15 mouse cellular contexts compared by ENCODE assay signal in genomic region chr9:62722716-62723115, GRCm38 (mm10). TPM values are rescaled to one million over a fixed set of nuclear protein-coding genes. Genes with fewer than 3 reads are reported as not detected.
DNase-seq lines count a peak whose midpoint lies in the region; ATAC-seq and TF ChIP-seq lines count a peak whose summit lies in the region.
"Had no signal": no experiment of that assay in that cellular context is flagged by ENCODE, and none has a peak within 500 bp of the region (broad histone marks: within the 10 kb centered on the region; RNA-seq: fewer than 3 reads in every experiment).

No protein-coding gene starts in this region.

- ATAC-seq in midbrain, embryonic 11.5 days (ENCODE audit: low FRiP score): no peak
- ATAC-seq: intestine, embryonic 15.5 days had no signal

- TF ChIP-seq CTCF in cerebellum, adult 2 months (IDR thresholded peaks at IDR 0.05; ENCODE audit: borderline replicate concordance, insufficient read depth, low read depth, low read length): no peak

- TF ChIP-seq POLR2A in cerebellum, adult 2 months (IDR thresholded peaks at IDR 0.05; ENCODE audit: borderline replicate concordance, insufficient read depth, low read length): no peak

- 47% methylated on average over 6 of the region's 6 CpGs for WGBS in cerebellum, adult 2 months
- whole genome bisulfite sequencing in midbrain, embryonic 11.5 days: 77% methylated on average over 6 of the region's 6 CpGs
- WGBS in midbrain, embryonic 10.5 days: 81% methylated on average over 6 of the region's 6 CpGs

- no peak overlapping the region for H3K4me2 ChIP-seq in midbrain, embryonic 11.5 days
- H3K4me2 ChIP-seq: intestine, embryonic 15.5 days; stomach, embryonic 15.5 days had no signal

- no peak overlapping the region for H3K27ac ChIP-seq in cerebellum, adult 2 months (ENCODE audit: insufficient read depth, low read length)
- no peak overlapping the region for H3K27ac ChIP-seq in midbrain, embryonic 11.5 days (ENCODE audit: low read depth, low read length)
- no peak overlapping the region; the same call in 1 of the 2 replicates for H3K27ac ChIP-seq in midbrain, embryonic 10.5 days (replicated peaks)
- H3K27ac ChIP-seq: gastrocnemius, adult 2 months; intestine, embryonic 15.5 days; stomach, embryonic 15.5 days had no signal

- no peak overlapping the region for H3K9ac ChIP-seq in midbrain, embryonic 11.5 days (ENCODE audit: low read length)
- H3K9ac ChIP-seq: intestine, embryonic 15.5 days; stomach, embryonic 15.5 days had no signal

- no peaks in the 10 kb centered on the region for H3K36me3 ChIP-seq in midbrain, embryonic 11.5 days (ENCODE audit: control insufficient read depth, insufficient read depth, low read length)
- H3K36me3 ChIP-seq in midbrain, embryonic 10.5 days: no peaks in the 10 kb centered on the region
- H3K36me3 ChIP-seq: intestine, embryonic 15.5 days; stomach, embryonic 15.5 days had no signal

- no peaks in the 10 kb centered on the region for H3K27me3 ChIP-seq in cerebellum, adult 2 months (ENCODE audit: control insufficient read depth, insufficient read depth, low read length)
- H3K27me3 ChIP-seq in midbrain, embryonic 11.5 days (ENCODE audit: control insufficient read depth, insufficient read depth, low read length): no peaks in the 10 kb centered on the region; the same call in 1 of the 2 replicates
- no peaks in the 10 kb centered on the region for H3K27me3 ChIP-seq in midbrain, embryonic 10.5 days (ENCODE audit: low read depth, poor library complexity, severe bottlenecking)
- H3K27me3 ChIP-seq: intestine, embryonic 15.5 days; stomach, embryonic 15.5 days had no signal

- peak; percentile 49 to 68 for DNase-seq in cerebellum, postnatal 10 days
- DNase-seq in cerebellum, adult 2 months: no peak
- peak; percentile 77 for DNase-seq in midbrain, embryonic 11.5 days (ENCODE audit: low spot score, missing footprints)
- DNase-seq in midbrain, embryonic 10.5 days (ENCODE audit: low spot score): no peak
- DNase-seq in left cerebral cortex, adult 9 months (ENCODE audit: low spot score in 2 of 2): peak; percentile 52 to 73
- peak; percentile 50 for DNase-seq in right cerebral cortex, postnatal 25 days
- DNase-seq in layer of hippocampus, postnatal 14 days (ENCODE audit: low spot score in 2 of 2): no peak
- no peak for DNase-seq in spleen, postnatal 14 days (ENCODE audit: low spot score in 2 of 2)
- DNase-seq: cerebellum, adult 8-10 months; gastrocnemius, adult 2 months; kidney, postnatal 25 days; liver; retina, postnatal 1 day had no signal

- H3K9me3 ChIP-seq in midbrain, embryonic 11.5 days (ENCODE audit: control insufficient read depth, low read length): no peaks in the 10 kb centered on the region
- no peaks in the 10 kb centered on the region for H3K9me3 ChIP-seq in midbrain, embryonic 10.5 days (replicated peaks)
- H3K9me3 ChIP-seq: intestine, embryonic 15.5 days; stomach, embryonic 15.5 days had no signal

- H3K4me1 ChIP-seq in cerebellum, adult 2 months (ENCODE audit: control insufficient read depth, insufficient read depth, low read length): no peaks in the 10 kb centered on the region
- peaks cover 3% of the 10 kb centered on the region; the same call in 1 of the 2 replicates for H3K4me1 ChIP-seq in midbrain, embryonic 11.5 days (ENCODE audit: control insufficient read depth, insufficient read depth, low read length)
- peaks cover 22% of the 10 kb centered on the region for H3K4me1 ChIP-seq in midbrain, embryonic 10.5 days
- H3K4me1 ChIP-seq: intestine, embryonic 15.5 days had no signal

- H3K4me3 ChIP-seq in cerebellum, adult 2 months (replicated peaks; ENCODE audit: insufficient read depth, low read depth, low read length): no peak overlapping the region
- no peak overlapping the region for H3K4me3 ChIP-seq in midbrain, embryonic 11.5 days (ENCODE audit: low read depth, low read length)
- no peak overlapping the region for H3K4me3 ChIP-seq in midbrain, embryonic 10.5 days
- H3K4me3 ChIP-seq: gastrocnemius, adult 2 months; intestine, embryonic 15.5 days; stomach, embryonic 15.5 days had no signal

RNA-seq across cellular contexts. Expression of gene Itga11, which starts 45.1 kb away (rescaled TPM):
- 0.29 and 0.33 TPM in 2 replicates for polyA plus RNA-seq in cerebellum, adult 2 months (2012; rRNA removed)
- polyA plus RNA-seq in midbrain, embryonic 11.5 days (2014; fragmentation: Nextera tagmentation; extraction: Ambion mirVana): 2.4 and 3.9 TPM in 2 replicates
- polyA plus RNA-seq in midbrain, embryonic 10.5 days (2016; fragmentation: Nextera tagmentation; extraction: Ambion mirVana): 2.3 and 3.4 TPM in 2 replicates
- total RNA-seq in layer of hippocampus, postnatal 14 days (2021): under 1 TPM; 0.79 to 0.88 TPM

Comparison
In these comparisons a context has a peak if more than half of its experiments do, and no peak if none do; other contexts are left out.
1. DNase-seq: peak in cerebellum, postnatal 10 days (2 of 2), midbrain, embryonic 11.5 days (single experiment), left cerebral cortex, adult 9 months (2 of 2) and right cerebral cortex, postnatal 25 days (single experiment); none in cerebellum, adult 2 months (0 of 2), midbrain, embryonic 10.5 days (single experiment), layer of hippocampus, postnatal 14 days (0 of 2) and spleen, postnatal 14 days (0 of 2).